Mouse (Mus musculus) embryonic facial prominence, embryonic 11.5 days (tissue): Measurements from ENCODE around the gene Tardbp. TPM values are rescaled to one million over a fixed set of nuclear protein-coding genes. Genes with fewer than 3 reads are reported as not detected.

ENCODE experiments used
- ATAC-seq: fragments of 200-750 bp; cut with Nextera tagmentation; replicated peaks from 2 replicates; pipeline ENCODE4 v1.8.0; 2017; ENCODE audit warnings: low read depth; ENCODE audit not compliant: insufficient number of reproducible peaks, low FRiP score, low TSS enrichment
- DNase-seq: peaks from one replicate; pipeline ENCODE4 v3.0.0-alpha.2; 2015; ENCODE audit warnings: low spot score
- H3K27ac ChIP-seq: fragments of 300-500 bp; sonication (generic); replicated peaks from 2 replicates; pipeline ENCODE4 v1.5.1; 2014; ENCODE audit warnings: mild to moderate bottlenecking, low read depth, low read length, control low read depth
- H3K27me3 ChIP-seq: fragments of 300-500 bp; sonication (generic); 2 replicates; pipeline ENCODE4 v1.6.1; 2014; ENCODE audit warnings: mild to moderate bottlenecking, low read length, moderate library complexity, mixed read lengths; ENCODE audit not compliant: control insufficient read depth, insufficient read depth
- H3K36me3 ChIP-seq: fragments of 300-500 bp; sonication (generic); replicated peaks from 2 replicates; pipeline ENCODE4 v1.6.1; 2014; ENCODE audit warnings: low read depth, mild to moderate bottlenecking, low read length, moderate library complexity, mixed read lengths; ENCODE audit not compliant: control insufficient read depth, insufficient read depth
- H3K4me1 ChIP-seq: fragments of 300-500 bp; sonication (generic); 2 replicates; pipeline ENCODE4 v1.6.1; 2014; ENCODE audit warnings: low read length, mixed read lengths; ENCODE audit not compliant: control insufficient read depth, insufficient read depth
- H3K4me2 ChIP-seq: fragments of 300-500 bp; sonication (generic); 2 replicates; pipeline ENCODE4 v1.6.1; 2014; ENCODE audit warnings: low read depth, mild to moderate bottlenecking, control low read depth, low read length, moderate library complexity
- H3K4me3 ChIP-seq: fragments of 300-500 bp; sonication (generic); 2 replicates; pipeline ENCODE4 v1.5.1; 2014; ENCODE audit warnings: low read depth, low read length, control low read depth
- H3K9ac ChIP-seq: fragments of 300-500 bp; sonication (generic); replicated peaks from 2 replicates; pipeline ENCODE4 v1.6.1; 2014; ENCODE audit warnings: mild to moderate bottlenecking, control low read depth, low read length
- H3K9me3 ChIP-seq: fragments of 300-500 bp; sonication (generic); replicated peaks from 2 replicates; pipeline ENCODE4 v1.6.1; 2016; ENCODE audit warnings: mild to moderate bottlenecking, low read length, inconsistent platforms, mixed read lengths; ENCODE audit not compliant: control insufficient read depth
- WGBS: fragments of 180-500 bp; shearing (Covaris S2); extraction: QIAGEN DNeasy Blood & Tissue Kit; methylation state at CpG from one replicate; pipeline ENCODE4 v1.1.7; 2014; 5-methylcytosine and 5-hydroxymethylcytosine counted together
- polyA plus RNA-seq: library from polyadenylated mRNA; unstranded; fragments of >200 nt; fragmentation: Nextera tagmentation; extraction: Ambion mirVana; gene quantifications from 2 replicates; pipeline ENCODE4 v1.2.1, GENCODE M21; 2014

Tardbp gene
- polyA plus RNA-seq, 1 experiment from 2014 or later: 240 TPM

- Histone ChIP-seq H3K9me3 (no peaks in the 10 kb centered on the region), H3K4me2 (peak within 1 kb of the TSS; percentile 90), H3K4me1 (no peaks in the 10 kb centered on the region), H3K4me3 (peak within 1 kb of the TSS; percentile 96), H3K36me3 (peaks cover 17% of the 10 kb centered on the region), H3K9ac (peak within 1 kb of the TSS; percentile 80), H3K27me3 (no peaks in the 10 kb centered on the region), H3K27ac (0 out of 2 replicates have a peak within 1 kb of the TSS, but pooled peaks have one; percentile 52)
- peak; percentile 99 for ATAC-seq
- under 1% methylated on average over 39 of the region's 50 CpGs for WGBS
- peak; percentile 98 for DNase-seq
Measured at GRCm38 (mm10) chr4:148591171-148591630, 35.6 kb downstream of the Tardbp start, which contains the start of gene Srm. Gene Srm, plus strand, starts transcription at chr4:148591503.

- H3K9ac ChIP-seq: peak overlapping the region; percentile 80
- H3K4me3 ChIP-seq: peak overlapping the region; percentile 96
- H3K27ac ChIP-seq: 0 out of 2 replicates have a peak overlapping the region, but pooled peaks have one; percentile 52
- H3K9me3 ChIP-seq: no peaks in the 10 kb centered on the region
- H3K27me3 ChIP-seq: no peaks in the 10 kb centered on the region
- ATAC-seq: no peak
- H3K4me1 ChIP-seq: no peaks in the 10 kb centered on the region
- peaks cover 12% of the 10 kb centered on the region for H3K36me3 ChIP-seq
- peak; percentile 36 for DNase-seq
- 7% methylated on average over 18 of the region's 18 CpGs for WGBS
- H3K4me2 ChIP-seq: peak overlapping the region; percentile 59
Measured at GRCm38 (mm10) chr4:148590421-148591170, 36.2 kb downstream of the Tardbp start.

DNA sequence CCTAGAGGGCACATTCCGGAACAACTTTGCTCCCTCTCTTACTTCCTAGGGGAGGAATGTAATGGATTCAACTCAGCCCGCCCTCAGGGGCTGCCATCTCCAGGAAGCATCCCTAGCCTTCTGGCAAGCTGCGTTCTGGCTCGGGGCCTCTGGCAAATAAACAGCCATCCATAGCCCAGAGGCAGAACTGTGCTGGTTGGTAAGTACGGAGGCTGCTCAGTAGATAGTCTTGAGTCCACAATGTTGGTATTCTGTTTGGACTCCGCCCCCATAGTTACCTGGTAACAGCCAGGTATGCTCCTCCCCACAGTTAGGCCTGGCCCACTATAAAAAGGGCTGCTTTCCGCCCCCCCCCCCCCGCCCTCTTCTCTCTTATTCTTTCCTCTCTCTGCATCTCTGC lies 37.3 kb downstream of the Tardbp start:
- Histone ChIP-seq H3K27ac (no peak overlapping the region), H3K4me1 (no peaks in the 10 kb centered on the region), H3K9me3 (no peaks in the 10 kb centered on the region), H3K27me3 (no peaks in the 10 kb centered on the region), H3K36me3 (peaks cover 7% of the 10 kb centered on the region), H3K9ac (no peak overlapping the region), H3K4me2 (no peak overlapping the region), H3K4me3 (no peak overlapping the region)
- 43% methylated on average over 8 of the region's 8 CpGs for WGBS
- ATAC-seq: no peak
- DNase-seq: no peak

- no peak for ATAC-seq
- no peaks in the 10 kb centered on the region for H3K4me1 ChIP-seq
- 92% methylated on average over 9 of the region's 9 CpGs for WGBS
- H3K9me3 ChIP-seq: no peaks in the 10 kb centered on the region
- no peak overlapping the region for H3K27ac ChIP-seq
- H3K4me3 ChIP-seq: no peak overlapping the region
- no peak for DNase-seq
- no peaks in the 10 kb centered on the region for H3K27me3 ChIP-seq
- peaks cover 2% of the 10 kb centered on the region; the same call in 1 of the 2 replicates for H3K36me3 ChIP-seq
- H3K9ac ChIP-seq: no peak overlapping the region
- no peak overlapping the region for H3K4me2 ChIP-seq
Measured at GRCm38 (mm10) chr4:148588793-148589192, 38.0 kb downstream of the Tardbp start.

DNA sequence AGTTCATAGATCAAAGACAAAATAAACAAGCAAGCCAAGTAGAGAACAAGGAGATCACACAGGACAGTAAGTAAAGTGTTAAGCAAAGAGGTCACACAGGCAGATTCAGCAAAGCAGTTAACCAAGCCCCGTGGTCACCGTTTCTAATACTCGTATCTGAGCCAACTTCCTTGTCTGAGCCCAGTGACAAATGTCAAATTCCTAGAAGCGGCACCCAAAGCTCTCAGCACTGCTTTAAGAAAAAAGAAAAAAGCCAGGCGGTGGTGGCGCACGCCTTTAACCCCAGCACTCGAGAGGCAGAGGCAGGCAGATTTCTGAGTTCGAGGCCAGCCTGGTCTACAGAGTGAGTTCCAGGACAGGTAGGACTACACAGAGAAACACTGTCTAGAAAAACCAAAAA lies 40.2 kb downstream of the Tardbp start:
- H3K9ac ChIP-seq: no peak overlapping the region
- H3K36me3 ChIP-seq: no peaks in the 10 kb centered on the region
- no peak overlapping the region for H3K4me3 ChIP-seq
- 83% methylated on average over 9 of the region's 9 CpGs for WGBS
- no peak for ATAC-seq
- no peak overlapping the region for H3K27ac ChIP-seq
- H3K4me1 ChIP-seq: no peaks in the 10 kb centered on the region
- H3K9me3 ChIP-seq: no peaks in the 10 kb centered on the region
- no peaks in the 10 kb centered on the region for H3K27me3 ChIP-seq
- no peak for DNase-seq
- no peak overlapping the region for H3K4me2 ChIP-seq

- Histone ChIP-seq H3K4me2 (no peak overlapping the region), H3K4me1 (no peaks in the 10 kb centered on the region), H3K4me3 (no peak overlapping the region), H3K27me3 (no peaks in the 10 kb centered on the region), H3K9ac (no peak overlapping the region), H3K9me3 (no peaks in the 10 kb centered on the region), H3K27ac (no peak overlapping the region), H3K36me3 (peaks cover 9% of the 10 kb centered on the region)
- ATAC-seq: no peak
- 75% methylated on average over 4 of the region's 4 CpGs for WGBS
- DNase-seq: no peak
Measured at GRCm38 (mm10) chr4:148583257-148583656, 43.6 kb downstream of the Tardbp start.

DNA sequence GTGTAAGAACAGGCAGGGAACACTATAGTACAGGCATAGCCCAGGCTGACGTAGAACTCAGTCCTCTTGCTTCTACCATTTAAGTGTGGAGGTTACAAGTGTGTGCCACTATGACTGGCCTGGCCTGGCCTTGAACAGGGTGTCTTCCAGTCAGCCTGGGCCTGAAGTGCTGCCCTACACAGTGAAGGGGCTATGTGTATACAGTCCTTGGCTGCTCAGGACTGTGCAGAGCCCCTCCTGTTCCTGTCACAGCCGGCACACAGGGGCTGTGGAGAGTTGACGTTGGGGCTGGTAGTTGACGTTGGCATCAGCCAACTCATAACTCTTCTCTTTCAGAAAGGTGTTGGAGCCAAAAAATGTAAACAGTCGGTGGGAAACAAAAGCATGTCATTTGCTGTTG lies 45.4 kb downstream of the Tardbp start:
- ATAC-seq (no peak), DNase-seq (no peak)
- Histone ChIP-seq H3K4me2 (no peak overlapping the region), H3K9me3 (no peaks in the 10 kb centered on the region), H3K27me3 (no peaks in the 10 kb centered on the region), H3K9ac (no peak overlapping the region), H3K36me3 (peaks cover 15% of the 10 kb centered on the region), H3K4me3 (no peak overlapping the region), H3K4me1 (no peaks in the 10 kb centered on the region), H3K27ac (no peak overlapping the region)
- WGBS: 95% methylated on average over 5 of the region's 5 CpGs

GRCm38 (mm10) chr4:148580765-148581164 lies 46.1 kb downstream of the Tardbp start:
- WGBS: 92% methylated on average over 9 of the region's 9 CpGs
- Histone ChIP-seq H3K36me3 (peaks cover 19% of the 10 kb centered on the region), H3K9ac (no peak overlapping the region), H3K27me3 (no peaks in the 10 kb centered on the region), H3K4me1 (no peaks in the 10 kb centered on the region), H3K9me3 (no peaks in the 10 kb centered on the region), H3K27ac (no peak overlapping the region), H3K4me3 (no peak overlapping the region), H3K4me2 (no peak overlapping the region)
- DNase-seq (no peak), ATAC-seq (no peak)
